Mouse (Mus musculus) layer of hippocampus, adult 8-10 months (tissue): ENCODE data around the gene Ccdc141. TPM values are rescaled to one million over a fixed set of nuclear protein-coding genes. Genes with fewer than 3 reads are reported as not detected.
A peak's percentile ranks its signal among the peaks of the same experiment; 100 is the strongest.
"Not testable (repeated sequence)": the region's sequence is repeated elsewhere in the genome, so short reads cannot be mapped to it uniquely, and the experiment has no call there.

Experiments
- DNase-seq, 2 experiments: peaks; one replicate each; pipeline ENCODE4 v3.0.0; 2022; ENCODE audit warnings: low spot score in 2 of 2
- total RNA-seq, 4 experiments: library from RNA; stranded (reverse); gene quantifications; 2 replicates each; pipeline ENCODE4 v1.2.4; 2022

Gene Ccdc141
- total RNA-seq, 4 experiments from 2014 or later, result 20.7 to 23.0 (median 22.0) TPM

DNA sequence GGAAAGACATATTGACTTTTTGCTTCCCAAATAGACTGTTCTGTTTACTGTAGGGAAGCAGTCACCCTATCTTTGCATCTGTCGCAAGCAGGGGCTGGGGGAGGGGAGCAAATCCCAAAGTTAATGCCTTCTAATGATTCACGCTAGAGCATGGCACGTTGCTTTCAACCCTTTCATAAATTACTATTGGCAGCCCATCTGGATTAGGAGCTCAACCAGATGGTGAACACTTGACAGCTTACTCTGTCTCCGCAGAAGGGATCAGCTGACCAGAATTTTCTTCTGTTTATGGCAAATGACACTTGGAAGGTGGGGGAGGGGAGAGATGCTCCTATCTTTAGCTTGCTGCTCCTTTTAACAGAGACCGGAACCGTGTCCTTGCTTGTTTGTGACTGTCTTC, 105.1 kb downstream of the Ccdc141 start:
- peak; percentile 57 to 66 for DNase-seq

DNA sequence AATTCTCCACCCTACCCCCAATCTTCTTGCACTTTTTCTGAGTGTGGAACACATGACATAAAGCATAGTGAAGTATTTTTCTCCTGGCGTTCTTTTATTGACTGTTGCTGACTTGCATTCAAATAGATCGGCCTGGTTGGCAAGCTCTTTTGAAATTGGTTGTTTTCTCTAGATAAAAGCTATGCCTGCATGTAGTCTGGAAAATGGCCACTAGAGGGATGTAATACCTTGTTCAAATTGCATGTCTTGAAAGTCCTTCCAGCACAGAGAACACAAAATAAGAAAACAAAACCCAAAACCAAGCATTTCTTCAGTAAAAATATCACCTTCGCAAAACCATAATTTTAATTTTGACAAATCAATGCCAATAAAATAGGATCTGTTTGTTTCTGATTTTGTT, 108.6 kb downstream of the Ccdc141 start:
- peak; percentile 24 to 31 for DNase-seq

DNA sequence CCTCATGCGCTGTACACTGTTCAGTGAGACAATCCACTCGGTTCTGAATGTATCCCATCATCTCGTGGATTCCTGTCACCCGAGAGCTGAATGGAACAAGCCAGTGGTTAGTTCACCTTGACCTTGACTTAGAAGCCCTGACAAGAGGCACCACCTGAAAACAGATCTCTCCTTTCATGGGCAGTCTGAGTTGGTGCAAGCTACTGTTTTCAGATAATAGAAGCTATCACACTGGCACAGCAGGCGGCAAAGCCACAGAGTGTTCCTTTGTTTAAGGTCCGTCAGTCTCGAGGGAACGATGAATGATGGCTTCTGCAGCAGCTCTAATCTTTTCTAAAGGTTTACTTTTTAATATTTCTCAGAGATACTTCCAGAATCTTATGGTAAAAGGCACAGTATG, 110.8 kb downstream of the Ccdc141 start:
- DNase-seq, result no peak

DNA sequence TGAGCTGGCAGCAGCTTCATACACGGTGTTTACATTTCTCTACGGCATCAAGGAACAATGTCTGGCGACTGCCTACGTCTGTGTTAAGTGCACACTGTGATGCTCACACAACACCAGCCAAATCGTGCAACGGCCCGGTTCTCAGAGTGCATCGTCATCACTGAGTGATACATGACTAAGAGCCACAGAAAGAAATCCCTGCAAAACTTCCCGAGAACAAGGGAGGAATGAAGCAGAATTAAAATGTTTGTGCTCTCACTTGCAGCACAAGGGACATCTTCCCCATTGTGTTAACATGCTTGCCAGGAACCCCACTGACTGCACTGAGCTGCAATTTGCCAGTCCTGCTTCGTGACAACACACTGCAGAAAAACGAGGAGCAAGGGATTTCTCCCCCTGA, 114.1 kb downstream of the Ccdc141 start:
- DNase-seq, result no peak

DNA sequence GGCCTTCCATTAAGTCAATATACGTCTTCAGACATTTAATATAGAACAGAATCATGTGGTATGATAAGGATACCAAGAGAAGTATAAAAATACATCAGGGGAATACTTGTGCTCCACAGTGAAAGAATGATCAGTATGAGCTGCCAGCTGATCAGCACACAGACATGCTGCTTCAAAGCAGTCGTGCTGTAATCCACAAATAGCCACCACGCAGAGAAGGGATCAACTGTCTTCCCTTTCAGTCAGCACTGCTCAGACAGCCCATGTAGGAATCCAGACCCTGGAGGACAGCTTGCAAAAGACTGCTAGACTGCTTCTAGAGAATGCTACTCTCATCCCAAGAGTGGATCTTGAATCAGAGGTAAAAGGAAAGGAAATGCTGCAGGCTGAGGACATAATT, 127.5 kb downstream of the Ccdc141 start:
- DNase-seq, result no peak

DNA sequence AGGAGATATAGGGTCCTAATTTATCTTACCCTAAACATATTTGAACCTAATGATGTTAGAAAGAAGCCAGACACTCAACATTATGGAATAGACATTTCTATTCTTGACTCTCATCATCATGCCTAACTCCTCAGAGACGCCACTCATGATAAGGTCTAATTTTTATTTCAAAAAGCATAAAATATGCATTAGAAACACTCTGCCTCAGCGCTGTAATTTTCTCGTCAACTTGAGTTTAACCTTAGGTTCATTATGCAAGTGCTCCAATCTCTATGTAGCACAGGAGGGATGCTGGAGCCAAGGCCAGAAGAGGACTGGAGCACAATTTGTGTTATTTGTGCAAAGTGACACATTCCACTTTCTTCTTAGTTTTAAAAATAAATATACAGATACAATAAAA, 130.8 kb downstream of the Ccdc141 start:
- DNase-seq, result no peak

DNA sequence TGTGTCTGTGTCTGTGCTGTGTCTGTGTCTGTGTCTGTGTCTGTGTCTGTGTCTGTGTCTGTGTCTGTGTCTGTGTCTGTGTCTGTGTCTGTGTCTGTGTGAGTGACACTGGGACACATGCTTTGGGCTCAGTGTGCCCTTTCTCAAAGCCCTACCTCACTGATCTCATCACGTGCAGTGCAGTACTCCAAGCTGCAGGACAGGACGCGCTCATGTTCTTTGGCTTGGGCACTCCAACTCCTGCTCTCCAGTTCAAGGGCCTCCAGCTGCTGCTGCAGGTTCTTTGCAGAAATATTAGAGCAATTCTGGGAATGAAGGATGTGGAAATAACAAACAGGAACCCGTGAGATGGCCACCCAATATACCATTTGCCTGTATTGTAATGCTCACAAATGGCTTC, 131.2 kb downstream of the Ccdc141 start:
- no peak for DNase-seq

DNA sequence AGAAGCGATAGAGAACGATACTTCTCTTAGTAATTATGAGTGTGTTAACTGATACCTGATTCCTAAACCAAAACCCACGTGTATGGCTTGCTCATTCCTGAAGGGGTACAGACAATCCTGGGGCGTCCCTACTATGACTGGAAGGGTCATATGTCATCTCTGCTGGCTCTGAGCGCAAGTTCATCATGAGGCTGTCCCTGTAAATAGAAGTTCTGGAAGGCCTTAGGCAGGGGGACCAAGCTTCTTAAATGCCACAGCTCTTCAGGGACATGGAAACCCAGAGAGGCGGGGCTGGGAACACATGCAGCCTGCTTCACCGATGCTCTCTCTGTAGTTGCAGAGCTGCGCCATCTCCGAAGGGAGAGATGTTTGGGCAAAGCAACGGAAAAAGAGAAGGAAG, 133.2 kb downstream of the Ccdc141 start:
- no peak for DNase-seq

DNA sequence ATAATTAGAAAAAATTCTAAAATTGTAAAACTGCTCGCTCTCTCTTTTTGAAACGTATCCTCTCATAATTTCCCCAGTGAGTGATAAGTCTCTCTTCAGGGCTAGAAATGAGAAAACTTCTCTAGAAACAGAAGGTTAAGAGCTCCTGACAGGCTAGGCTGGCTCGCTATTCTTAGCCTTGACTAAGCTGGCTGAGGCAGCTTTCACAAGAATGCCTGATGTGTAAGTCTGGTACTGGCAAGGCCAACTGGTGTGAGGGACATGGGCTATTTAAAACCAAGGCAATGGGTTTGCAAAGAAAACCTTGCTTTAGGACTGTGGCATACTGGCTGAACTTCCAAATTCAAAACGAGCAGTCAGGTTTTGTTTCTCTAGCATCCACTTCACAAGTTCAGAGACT, 136.3 kb downstream of the Ccdc141 start:
- DNase-seq, result no peak

DNA sequence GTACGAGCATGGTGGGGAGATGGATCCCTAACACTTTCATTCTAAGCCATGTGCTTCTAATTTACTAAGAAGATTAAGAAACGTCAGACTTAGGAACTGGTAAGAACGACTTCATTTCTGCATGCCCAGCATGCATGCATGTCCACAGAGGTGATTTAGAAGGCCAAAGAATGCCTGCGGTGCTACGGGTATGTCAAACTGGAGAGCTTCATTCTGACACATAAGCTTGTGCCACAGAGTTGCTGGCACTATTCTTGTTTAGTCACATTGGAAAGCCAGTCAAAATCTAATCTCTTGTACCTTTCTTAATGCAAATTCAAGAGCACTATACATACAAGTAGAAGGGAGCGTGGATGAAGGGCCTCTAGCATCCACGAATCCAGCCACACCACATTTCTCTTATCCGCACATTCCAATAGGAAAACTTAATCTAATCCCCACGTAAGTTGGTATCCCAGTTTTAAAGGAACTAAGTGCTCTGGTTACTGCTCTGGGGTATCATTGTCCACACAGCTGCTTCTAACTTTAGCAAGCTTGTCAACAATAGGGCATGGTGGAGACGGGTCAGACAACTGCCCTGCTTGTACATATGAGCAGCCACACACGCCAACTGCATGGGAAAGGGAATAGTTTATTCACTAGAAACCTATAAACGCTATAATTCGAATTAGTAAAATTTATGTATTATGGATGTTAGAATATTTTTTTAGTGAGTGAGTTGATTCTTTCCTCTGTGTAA, 136.9 kb downstream of the Ccdc141 start:
- no peak for DNase-seq

DNA sequence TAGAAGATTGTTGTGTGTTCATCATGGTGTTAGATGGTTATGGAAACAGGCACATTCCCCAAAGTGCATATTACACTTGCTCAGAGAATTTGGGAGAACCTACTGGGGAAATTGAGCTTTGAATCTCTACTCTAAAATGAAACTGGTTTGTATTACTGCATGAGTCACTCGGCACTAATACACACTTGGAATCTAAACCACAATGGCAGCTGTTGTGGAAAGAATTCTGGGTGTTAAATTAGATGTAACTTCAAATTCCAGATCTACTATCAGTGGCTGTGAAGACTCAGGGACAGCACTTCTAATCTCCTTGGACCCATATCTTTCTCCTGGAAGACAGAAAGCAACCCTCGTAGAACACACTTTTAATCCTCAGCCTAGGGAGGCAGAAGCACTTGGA, 149.8 kb downstream of the Ccdc141 start:
- DNase-seq, result no peak

DNA sequence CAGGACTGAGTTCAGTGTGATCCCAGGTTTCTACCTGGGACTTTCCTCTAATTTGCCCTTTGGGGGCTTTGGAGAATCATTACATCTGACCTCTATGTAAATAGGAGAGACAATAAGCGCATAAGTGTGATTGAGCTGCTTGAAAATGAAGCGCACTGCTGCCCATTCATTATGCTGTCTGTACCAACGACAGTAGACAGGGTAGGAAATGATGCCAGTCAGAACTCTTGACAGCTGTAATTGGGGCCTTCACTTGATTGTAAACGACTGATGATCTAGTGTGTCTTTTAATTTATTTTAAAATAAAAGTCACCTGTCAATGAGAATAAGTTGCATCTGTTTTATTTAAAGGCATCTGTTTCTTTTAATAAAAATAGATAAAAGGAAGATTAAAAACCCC, 152.7 kb downstream of the Ccdc141 start:
- DNase-seq, result no peak

DNA sequence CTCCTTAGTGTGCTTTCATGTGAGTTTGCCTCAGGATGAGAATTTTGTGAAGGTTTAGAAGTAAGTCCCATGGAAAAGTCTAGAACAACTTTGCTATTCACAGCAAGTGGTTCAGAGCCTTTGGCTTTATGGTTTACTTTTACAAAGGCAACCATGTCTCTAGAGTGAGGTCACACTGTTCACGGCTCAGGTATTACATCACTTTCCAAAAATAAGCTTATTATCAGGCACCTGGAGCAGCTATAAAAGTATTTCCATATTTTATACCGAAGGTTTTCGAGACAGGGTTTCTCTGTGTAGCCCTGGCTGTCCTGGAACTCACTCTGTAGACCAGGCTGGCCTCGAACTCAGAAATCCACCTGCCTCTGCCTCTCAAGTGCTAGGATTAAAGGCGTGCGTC, 157.0 kb downstream of the Ccdc141 start:
- DNase-seq, result not testable (repeated sequence)

DNA sequence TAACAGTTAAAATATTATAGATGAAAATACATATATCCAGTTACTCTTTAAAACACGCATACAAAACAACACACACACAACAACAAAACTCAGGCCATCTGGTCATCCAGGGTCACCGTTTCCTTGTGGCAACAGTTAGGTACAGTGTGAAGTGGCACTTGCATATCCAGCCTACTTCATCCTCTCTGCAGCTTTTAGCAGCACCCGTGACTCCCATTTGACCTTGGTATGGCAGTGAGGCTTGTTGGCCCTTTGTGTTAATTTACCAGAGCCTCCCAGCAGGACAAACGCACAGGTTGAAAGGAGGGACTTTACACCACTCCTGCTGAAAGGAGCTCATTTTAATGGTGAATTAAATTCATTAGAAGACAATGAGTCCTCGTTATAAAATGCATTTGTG, 158.5 kb downstream of the Ccdc141 start:
- DNase-seq, result no peak

DNA sequence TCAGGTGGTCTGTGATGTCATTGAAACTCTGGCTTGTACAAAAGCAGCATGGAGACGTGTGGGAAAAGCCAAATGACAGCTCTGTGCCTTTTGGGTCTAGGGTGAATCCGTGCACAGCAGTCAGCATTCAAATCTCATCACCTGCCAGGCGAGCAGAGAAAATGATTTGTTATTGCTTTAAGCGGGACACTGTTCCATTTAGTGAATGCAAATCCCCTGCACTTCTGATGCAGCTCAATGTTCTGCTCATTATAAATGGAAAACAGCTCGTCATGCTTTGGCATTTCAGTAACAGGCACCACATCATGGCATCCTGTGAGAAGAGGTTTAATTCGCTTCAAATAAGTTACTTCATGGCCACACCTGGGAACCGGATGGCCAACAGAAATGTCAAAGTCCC, 163.4 kb downstream of the Ccdc141 start:
- DNase-seq, result no peak

DNA sequence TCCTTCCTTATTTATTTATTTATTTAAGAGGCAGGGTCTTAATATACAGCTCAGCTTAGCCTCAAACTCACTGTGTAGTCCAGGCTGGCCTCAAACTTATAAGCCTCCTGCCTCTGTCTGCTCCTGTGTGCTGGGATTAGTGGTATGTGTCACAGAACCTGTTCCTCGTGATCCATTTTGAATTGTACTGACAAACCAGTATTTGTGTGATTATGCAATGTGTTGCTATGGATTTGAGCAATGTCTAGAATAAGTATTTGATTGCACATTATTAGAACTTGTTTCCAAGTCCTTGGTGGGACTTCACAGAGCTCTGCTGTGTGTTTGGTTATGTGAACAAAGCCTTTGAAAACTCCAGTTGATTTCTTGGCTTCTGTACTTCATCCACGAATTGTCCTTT, 167.3 kb downstream of the Ccdc141 start:
- DNase-seq, result no peak

DNA sequence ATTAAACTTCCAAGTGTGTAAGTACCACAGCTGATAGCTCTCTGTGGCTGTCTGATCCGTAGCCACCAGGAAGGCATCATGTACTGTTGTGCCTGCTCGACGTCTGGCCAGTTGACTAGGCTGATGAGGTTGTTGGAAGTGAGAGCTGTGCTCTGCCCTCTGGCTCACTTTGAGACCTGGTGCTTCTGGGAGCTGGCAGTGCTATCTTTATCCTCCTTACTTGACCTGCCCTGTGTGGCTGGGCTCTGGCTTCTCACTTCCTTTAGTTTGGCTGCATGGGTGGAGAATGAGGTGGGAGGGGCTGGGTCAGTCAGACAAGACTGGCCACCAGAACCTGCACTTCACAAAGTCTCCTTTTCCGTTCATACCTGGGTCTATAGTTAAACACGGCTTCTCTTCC, 172.1 kb downstream of the Ccdc141 start:
- no peak for DNase-seq

DNA sequence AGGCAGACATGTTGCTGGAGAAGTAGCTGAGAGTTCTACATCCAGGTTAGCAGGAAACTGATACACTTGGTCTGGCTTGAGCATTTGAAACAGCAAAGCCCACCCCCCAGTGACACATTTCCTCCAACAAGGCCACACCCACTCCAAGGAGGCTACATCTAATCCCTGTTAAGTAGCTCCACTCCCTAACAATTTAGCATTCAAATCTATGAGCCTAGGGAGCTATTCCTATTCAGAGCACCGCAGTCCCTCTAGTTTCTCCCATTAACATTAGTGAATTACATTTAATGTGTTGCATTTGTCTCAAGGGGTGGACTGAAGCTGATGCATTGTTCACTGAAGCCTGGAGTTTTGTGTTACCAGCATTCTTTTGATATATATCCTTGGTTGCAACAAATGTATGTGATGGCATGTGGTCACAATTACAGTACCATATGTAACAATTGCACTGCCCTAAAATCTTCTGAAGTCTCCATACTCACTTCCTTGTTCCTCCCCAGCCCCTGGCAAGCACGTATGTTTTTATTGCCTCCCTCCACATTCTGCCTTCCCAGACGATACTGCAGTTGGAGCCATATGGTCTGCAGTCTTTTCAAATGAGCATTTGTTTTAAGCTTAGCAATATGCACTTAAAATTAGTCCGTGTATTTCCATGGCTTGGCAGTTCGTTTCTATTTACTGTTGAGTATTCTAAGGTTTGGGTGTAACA, 177.8 kb downstream of the Ccdc141 start:
- peak; percentile 60 to 65 for DNase-seq

DNA sequence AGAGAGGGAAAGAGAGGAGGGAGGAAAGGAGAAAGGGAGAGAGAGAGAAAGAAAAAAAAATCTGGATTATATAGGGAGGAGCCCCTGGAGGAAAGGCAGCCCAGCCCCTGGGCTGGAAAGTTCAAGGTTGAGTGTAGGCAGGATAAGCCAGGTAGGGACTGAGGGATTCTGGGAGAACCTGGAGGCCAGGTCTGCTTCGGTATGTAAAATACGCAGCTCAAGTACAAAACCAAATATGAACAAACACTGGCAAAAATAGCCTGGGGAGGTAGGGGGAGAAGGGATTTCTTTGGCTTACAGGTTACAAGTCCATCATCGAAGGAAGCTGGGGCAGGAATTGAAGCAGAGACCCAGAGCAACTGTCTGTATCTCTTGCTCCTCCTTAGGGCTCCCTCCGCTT, 183.1 kb downstream of the Ccdc141 start:
- no peak for DNase-seq

DNA sequence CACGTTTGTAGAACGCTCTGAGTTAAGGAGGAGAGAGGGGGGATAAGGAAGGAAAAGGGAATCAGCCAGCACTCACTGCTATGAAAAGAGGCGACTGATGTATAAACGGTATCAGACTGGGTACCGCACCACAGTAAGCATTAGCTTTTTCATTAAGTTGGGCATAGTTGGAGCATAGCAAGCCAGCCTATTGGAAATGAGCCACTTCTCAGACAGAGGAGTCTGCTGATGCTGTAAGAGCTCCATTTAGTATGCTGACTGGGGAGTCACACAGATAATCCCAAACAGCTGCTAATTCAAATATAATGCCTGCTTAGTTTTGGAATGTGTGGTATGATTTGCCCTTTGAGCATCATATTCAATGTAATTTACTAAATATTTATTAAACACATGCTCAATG, 186.1 kb downstream of the Ccdc141 start:
- no peak for DNase-seq

DNA sequence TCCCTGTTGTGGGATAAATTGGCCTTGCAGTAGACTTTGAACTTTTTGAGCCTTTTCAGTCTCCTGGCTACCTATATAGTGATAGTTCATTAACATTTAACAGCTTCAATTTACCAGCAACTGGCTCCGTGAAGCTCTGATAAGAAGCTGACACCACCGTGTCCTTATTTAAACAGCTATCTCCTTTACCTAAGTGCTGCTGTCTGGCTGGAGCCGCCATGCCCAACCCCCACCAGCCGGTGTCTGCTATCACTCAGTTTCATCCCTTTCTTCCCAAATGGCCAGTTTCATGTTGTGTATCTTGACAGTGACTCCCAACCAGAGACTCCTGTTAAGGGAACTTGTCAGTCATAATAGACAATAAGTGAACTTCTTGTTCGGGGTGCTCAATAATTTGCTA, 186.8 kb downstream of the Ccdc141 start:
- DNase-seq, result no peak

DNA sequence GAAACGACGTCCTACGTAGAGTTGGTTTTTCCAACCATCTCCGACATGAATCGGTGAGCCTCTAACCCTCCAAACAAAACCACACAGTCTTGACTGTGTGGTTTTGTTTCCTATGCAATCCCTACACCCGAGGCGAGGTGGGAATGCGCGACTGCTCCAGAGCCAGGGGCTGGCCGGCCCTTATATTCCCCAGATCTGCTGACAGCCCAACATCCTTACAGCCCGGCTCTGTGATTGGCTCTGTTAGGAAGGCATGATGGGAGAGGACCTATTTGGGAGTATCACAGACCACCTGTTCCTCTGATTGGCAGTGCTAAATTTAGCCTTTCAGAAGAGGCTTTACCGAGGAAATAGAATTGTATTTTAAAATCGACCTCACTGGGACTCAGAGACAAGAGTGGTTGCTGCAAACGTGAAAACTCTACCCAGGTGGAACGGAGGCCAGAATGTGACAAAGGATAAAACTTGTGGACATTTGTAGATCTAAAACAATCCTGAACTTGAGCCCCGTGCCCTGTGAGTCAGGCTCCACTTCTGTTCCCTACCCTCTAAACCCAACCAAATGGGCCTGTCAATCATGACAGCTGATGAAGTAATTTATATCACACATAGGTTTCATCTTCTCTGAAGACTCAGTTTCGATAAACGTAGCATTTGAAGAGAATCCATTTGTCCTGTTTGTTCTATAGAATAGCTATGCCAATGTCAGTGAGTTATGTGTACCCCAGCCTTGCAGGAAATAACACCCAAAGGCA, 187.9 kb downstream of the Ccdc141 start, which contains the start of gene Ttn:
Gene Ttn (minus strand): TSS at position 157 of the 755 bp plus-strand sequence.
- no peak for DNase-seq
